Mouse (Mus musculus): ENCODE data around the gene Fgfr2.

Gene Fgfr2

GRCm38 (mm10) chr7:130698480-130698879 is 2424.7 kb downstream of the Fgfr2 start:
- DNase-seq (ENCODE audit: low read depth in 1 of 2, low spot score in 2 of 2): no peak

DNA sequence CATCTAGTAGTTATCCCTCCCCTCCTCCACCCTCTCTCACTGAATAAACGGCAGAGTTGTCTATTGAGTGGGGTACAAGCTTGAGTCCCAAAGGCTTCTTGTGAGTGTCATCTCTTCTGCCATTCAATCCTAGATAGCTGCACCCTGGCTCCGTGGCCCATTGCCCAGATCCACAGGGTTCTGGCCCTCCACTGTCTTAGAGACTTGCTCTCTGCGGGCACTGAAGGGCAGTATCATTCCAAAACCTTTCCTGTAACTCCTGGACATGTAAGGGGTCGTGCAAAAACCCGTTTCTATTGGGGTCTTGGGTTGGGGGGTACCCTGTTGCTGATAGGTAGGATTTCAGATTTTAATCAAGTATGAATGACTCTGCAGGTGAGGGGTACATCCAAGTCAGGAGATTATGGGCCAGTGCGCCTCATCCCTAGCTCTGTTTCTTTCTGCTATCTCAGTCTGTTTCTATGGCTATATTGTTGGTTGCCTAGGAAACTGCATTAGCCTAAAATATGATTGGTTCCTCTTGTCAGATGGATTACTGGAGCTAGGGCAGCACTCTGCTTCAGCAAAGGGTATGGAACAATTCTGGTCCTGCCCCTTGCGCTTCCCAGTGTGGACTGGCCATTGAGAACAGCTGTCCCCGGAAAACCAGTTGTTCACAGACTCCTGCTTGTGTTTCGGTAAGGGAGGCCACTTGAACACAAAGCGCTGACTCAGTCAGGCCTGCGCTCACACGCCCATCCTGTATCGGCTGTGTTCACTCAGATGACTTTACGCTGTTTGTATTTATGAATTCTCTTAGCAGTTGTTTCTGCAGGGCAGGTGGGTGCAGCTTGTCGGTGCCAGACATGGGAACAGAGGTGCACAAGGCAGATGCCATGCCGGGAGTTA is 2426.6 kb downstream of the Fgfr2 start:
- no peak for DNase-seq (ENCODE audit: low read depth in 1 of 2, low spot score in 2 of 2)

- DNase-seq (ENCODE audit: low read depth in 1 of 2, low spot score in 2 of 2): no peak
Observed at GRCm38 (mm10) chr7:130695669-130696338, 2427.3 kb downstream of the Fgfr2 start.

DNA sequence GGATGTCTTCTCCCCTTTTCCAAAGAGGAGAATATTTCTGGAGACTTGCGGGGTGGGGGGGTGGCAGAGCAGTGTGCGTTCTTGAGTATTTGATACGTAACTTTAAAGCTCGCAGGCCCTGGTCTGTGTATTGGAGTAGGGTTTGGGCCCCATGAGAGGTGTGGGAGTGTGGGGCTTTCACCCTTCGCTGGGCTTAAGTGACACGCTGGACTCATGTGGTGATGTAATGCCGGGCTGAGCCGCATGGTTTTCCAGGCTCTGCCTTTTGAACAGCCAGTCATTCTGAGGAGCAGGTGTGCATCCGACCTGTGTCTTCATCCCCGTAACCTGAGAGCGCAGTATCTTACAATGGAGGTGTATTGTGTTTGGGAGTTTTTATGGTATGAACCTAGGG is 2429.4 kb downstream of the Fgfr2 start:
- DNase-seq (ENCODE audit: low read depth in 1 of 2, low spot score in 2 of 2): no peak

GRCm38 (mm10) chr7:130692943-130693799 is 2430.0 kb downstream of the Fgfr2 start:
- DNase-seq (ENCODE audit: low read depth in 1 of 2, low spot score in 2 of 2): no peak

DNA sequence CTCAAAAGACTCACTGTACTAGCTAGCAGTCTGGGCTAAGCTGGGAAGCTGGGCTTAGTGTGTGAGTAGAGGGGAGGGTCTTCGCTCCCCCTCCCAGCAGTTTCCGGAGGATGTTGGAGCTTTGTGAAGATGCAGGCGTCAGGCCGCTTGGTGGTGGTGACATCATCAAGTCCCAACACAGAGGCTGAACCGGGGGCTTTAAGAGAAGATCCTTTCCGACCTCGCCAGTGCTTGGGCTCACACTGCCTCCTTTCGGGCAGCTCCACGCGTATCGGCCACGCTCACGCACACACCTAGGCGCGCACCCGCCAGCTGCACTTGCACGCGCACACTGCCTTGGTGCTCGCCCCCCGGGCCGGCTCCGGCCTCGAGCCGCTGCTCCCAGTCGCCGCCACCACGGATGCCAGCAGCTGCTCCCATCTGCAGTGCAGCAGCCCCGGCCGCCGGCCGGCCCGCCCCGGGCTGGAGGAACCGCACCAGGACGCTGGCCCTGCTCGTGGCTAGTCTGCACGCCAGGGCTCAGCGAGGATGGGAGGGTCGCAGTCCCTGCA is 2430.7 kb downstream of the Fgfr2 start:
- DNase-seq (ENCODE audit: low read depth in 1 of 2, low spot score in 2 of 2): no peak

DNA sequence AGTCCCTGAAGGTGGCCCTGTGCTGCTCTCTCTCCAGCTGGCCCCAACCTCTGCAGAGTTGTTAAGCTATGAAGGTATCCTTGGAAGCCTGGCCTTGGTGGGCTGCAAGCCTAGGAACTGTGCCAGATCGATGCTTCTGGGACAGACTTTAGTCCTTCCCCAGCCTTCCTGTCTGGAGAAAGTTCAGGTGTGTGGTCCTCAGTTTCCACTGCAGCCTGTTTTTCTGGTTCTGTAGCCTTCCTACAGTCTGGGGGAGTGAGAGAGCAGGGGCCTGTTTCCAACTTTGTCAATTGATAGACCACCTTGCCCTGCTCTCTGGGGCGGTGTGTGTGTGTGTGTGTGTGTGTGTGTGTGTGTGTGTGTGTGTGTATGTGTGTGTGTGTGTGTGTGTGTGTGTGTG is 2431.2 kb downstream of the Fgfr2 start:
- no peak for DNase-seq (ENCODE audit: low read depth in 1 of 2, low spot score in 2 of 2)

GRCm38 (mm10) chr7:130690869-130691268 is 2432.3 kb downstream of the Fgfr2 start:
- DNase-seq (ENCODE audit: low read depth in 1 of 2, low spot score in 2 of 2): no peak

GRCm38 (mm10) chr7:130688601-130689000 is 2434.5 kb downstream of the Fgfr2 start:
- no peak for DNase-seq (ENCODE audit: low read depth in 1 of 2, low spot score in 2 of 2)

GRCm38 (mm10) chr7:130681798-130682197 is 2441.4 kb downstream of the Fgfr2 start:
- no peak for DNase-seq (ENCODE audit: low read depth in 1 of 2, low spot score in 2 of 2)

DNA sequence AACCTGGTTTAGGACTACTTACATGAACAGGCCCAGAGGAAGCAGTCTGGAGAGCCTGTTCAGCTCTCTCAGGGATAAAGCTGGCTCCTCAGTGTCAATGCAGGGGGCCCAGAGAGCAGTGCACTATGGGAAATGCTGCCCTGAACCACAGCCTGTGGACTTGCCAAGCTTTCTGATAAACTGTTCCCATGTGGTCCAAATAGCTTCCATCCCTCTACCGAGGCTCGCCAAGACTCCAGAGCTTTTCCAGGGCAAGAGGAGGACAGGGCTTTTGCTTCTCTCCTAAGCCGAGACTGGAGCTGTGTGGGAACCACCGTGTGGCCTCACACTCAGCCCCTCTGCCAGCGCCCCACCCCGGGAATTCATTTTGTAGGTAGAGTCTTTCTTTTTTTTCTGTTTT is 2444.7 kb downstream of the Fgfr2 start:
- no peak for DNase-seq (ENCODE audit: low read depth in 1 of 2, low spot score in 2 of 2)

DNA sequence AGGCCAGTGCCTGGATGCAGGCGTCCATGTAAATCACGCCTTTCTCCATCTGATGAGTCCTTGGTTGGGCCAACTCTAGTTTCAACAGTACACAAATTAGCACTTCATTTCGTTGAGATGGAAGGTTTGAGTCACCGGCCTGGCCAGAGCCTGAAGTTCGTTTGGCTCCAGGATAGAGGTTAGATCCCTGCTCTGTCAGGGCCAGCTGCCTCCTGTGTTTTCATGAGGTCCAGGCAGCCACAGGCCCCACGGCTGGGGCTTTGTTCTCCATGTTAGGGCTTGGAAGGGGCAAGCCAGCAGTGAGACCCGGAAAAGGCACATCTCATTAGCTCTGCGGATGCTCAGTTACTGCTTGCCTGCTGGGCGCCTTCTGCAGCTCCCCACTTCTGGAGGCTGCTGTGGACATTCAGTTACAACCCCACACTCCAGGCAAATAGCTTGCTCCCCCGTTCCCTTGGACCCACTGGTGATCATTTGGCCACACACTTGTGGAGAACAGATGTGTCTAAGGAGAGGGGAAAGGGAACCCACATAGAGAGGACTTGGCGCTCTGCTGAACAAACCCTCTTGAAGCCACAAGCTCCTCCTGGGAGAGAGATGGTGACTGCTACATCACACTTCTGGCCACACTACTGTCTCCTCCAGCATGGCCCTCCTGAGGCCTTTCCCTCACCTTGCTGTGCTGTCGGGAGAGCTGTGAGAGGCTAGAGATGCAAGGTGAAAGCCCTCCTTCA is 2445.4 kb downstream of the Fgfr2 start:
- no peak for DNase-seq (ENCODE audit: low read depth in 1 of 2, low spot score in 2 of 2)

- no peak for DNase-seq (ENCODE audit: low read depth in 1 of 2, low spot score in 2 of 2)
Observed at GRCm38 (mm10) chr7:130676885-130677540, 2446.1 kb downstream of the Fgfr2 start.

- no peak for DNase-seq (ENCODE audit: low read depth in 1 of 2, low spot score in 2 of 2)
Observed at GRCm38 (mm10) chr7:130674526-130674925, 2448.6 kb downstream of the Fgfr2 start.

DNA sequence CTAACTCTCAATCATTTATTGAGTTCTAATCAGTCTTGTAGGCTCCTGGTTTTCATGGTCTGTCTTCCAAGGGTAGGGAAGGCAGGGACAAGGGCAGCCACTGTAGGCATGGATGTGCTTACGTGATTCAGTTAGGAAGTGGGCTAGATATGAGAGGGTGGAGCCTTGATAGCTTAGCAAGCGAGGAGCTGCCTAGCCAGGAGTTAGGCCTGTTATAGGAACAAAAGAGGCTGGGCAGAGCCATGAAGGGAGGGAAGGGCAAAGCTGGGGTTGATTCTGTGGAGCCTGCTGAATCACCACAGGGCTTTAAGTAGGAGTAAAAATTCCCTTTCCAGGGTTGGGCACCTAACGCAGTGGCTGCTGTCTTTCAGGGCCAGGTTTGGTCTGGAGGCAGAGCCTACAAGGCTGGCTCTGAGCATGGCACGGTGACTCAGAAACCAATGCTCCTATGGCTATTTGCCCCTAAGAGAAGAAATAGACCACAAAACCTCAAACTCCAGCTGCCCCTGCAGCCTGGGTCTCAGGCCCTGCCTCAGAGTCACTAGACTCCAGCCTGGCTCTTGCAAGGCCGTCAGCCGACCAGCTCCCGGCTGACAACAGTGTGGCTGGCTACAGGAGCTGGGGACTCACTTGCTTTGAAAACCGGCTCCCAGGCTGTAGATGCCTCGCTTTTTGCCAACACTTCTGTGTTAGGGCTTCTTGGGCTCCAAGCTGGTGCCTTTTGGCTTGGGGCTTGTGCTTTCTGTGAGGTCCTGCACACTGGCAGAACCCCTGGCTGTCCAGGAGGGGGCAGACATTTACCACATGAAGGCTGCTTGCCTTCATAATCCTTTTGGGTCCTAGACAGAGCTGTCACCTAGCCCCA is 2449.7 kb downstream of the Fgfr2 start:
- no peak for DNase-seq (ENCODE audit: low read depth in 1 of 2, low spot score in 2 of 2)

DNA sequence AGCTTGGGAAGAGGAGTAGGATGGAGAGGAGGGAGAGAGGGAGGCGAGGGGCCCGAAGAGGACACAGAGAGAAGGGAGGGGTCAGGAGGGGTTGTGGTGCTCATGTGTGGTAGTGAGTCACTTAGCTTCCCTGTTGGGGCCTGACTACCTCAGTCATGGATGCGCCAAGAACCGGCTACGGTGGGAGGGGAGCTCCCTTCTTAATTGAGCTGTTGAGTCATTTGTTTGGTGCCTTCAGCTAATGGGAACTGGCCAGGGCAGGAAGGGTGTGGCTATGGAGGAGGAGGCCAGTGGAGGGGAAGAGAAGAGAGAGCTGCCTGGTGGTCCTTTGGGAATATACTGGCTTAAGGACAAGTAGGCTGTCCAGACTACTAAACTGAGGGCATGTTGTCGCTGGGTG is 2451.8 kb downstream of the Fgfr2 start:
- DNase-seq (ENCODE audit: low read depth in 1 of 2, low spot score in 2 of 2): no peak

DNA sequence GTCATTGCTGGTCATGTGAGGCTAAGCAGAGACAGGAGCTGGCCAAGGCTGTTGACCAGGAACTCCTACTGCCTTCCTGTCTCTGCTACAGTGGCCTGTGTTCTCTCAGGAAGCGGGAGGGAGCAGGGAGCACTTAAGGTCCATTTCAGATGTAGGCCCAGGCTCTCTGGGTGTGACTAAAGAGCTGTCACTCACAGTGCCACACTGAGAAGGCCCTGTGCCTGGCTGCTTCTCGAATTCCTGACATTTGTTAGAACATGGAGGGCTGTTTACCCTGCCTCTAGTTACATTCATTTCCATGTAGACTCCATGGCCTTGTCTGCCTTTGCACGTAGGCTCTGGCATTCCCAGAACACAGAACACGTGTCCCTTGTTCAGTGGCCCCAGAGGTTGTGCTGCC is 2452.8 kb downstream of the Fgfr2 start:
- DNase-seq (ENCODE audit: low read depth in 1 of 2, low spot score in 2 of 2): no peak

DNA sequence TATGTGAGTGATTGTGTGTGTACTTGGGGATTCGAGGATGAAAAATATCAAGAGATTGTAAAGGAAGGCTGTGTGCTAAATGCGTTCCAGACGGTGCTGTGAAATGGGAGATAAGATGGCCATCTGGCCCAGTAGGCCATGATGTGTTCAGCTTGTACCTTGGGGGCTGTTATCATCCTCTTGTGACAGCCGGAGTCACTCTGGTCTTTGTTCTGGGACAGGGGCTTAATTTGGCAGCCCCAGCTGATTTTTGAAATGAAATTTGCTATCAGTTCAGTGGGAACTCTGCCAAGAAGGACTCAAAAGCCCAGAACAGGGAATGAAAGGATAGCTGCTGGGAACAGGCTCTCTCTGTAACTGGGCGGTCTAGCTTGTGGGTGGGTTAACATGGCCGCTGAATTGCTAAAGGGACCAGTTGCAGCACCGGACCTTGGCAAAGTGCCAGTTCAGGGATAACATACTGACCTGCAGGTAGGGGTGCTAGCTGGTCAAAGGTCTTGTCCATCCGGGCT is 2453.7 kb downstream of the Fgfr2 start:
- DNase-seq (ENCODE audit: low read depth in 1 of 2, low spot score in 2 of 2): no peak

DNA sequence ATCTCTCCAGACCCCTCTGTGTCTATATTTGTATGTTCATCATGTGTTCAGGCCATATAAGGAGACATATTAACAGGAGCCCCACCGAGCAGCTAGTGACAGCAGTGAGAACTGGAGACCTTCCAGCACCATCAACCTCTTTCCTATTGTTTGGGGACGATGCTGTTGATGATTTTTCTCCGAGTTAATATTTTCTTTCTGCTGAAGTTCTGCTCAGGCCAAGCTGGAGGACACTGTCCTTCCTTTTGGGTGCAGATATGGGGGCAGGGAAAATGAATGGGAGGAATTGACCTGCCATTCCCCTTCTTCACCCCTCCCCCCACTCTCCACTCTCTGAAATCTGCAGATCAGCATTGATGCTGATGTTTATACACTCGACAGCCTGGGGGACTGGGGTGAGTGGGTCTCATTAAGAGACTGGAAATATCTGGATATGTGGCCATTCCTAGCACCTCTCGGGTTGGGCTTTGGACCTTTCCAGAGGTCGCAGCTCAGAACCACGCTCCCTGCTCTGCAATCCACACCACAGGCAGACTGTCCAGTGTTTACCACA is 2454.3 kb downstream of the Fgfr2 start:
- DNase-seq (ENCODE audit: low read depth in 1 of 2, low spot score in 2 of 2): no peak

Measured in monocyte, adult 2 months (primary cell).